Mouse (Mus musculus): ENCODE results near the gene Cd83. TPM values are rescaled to one million over a fixed set of nuclear protein-coding genes. Genes with fewer than 3 reads are reported as not detected.

Cd83 gene
- total RNA-seq, 2 experiments from 2014 or later: 0.67 to 0.77 TPM

GRCm38 (mm10) chr13:43774605-43775426, 9.8 kb upstream of the Cd83 start:
- DNase-seq: no peak

- DNase-seq: no peak
These were observed 9.2 kb upstream of the Cd83 start for GRCm38 (mm10) chr13:43775427-43775733.

GRCm38 (mm10) chr13:43777321-43778002, 7.1 kb upstream of the Cd83 start:
- DNase-seq: no peak

GRCm38 (mm10) chr13:43778021-43778649, 6.4 kb upstream of the Cd83 start:
- no peak for DNase-seq

- DNase-seq: no peak
These were observed 5.6 kb upstream of the Cd83 start for GRCm38 (mm10) chr13:43778971-43779370.

- no peak for DNase-seq
These were observed 4.5 kb upstream of the Cd83 start for GRCm38 (mm10) chr13:43780071-43780470.

- no peak for DNase-seq
These were observed 1.1 kb downstream of the Cd83 start for GRCm38 (mm10) chr13:43785712-43786072.

GRCm38 (mm10) chr13:43786171-43786795, 1.7 kb downstream of the Cd83 start:
- DNase-seq: no peak

- DNase-seq: no peak
These were observed 2.7 kb downstream of the Cd83 start for GRCm38 (mm10) chr13:43787262-43787661.

- no peak for DNase-seq
These were observed 3.5 kb downstream of the Cd83 start for GRCm38 (mm10) chr13:43788071-43788470.

- no peak for DNase-seq
These were observed 4.5 kb downstream of the Cd83 start for GRCm38 (mm10) chr13:43788983-43789645.

GRCm38 (mm10) chr13:43790229-43791001, 5.8 kb downstream of the Cd83 start:
- no peak for DNase-seq

- no peak for DNase-seq
These were observed 10.8 kb downstream of the Cd83 start for GRCm38 (mm10) chr13:43795334-43795733.

- no peak for DNase-seq
These were observed 14.1 kb downstream of the Cd83 start for GRCm38 (mm10) chr13:43798655-43799054.

- no peak for DNase-seq
These were observed 15.6 kb downstream of the Cd83 start for GRCm38 (mm10) chr13:43800136-43800535.

GRCm38 (mm10) chr13:43801961-43802360, 17.4 kb downstream of the Cd83 start:
- DNase-seq: peak; percentile 39

GRCm38 (mm10) chr13:43802361-43803137, 18.0 kb downstream of the Cd83 start:
- no peak for DNase-seq

GRCm38 (mm10) chr13:43804648-43805047, 20.1 kb downstream of the Cd83 start:
- no peak for DNase-seq

GRCm38 (mm10) chr13:43805159-43805758, 20.7 kb downstream of the Cd83 start:
- DNase-seq: no peak

Measured in gastrocnemius, postnatal 25 days (tissue).